Mouse (Mus musculus): ENCODE results near the gene Armc8.

DNA sequence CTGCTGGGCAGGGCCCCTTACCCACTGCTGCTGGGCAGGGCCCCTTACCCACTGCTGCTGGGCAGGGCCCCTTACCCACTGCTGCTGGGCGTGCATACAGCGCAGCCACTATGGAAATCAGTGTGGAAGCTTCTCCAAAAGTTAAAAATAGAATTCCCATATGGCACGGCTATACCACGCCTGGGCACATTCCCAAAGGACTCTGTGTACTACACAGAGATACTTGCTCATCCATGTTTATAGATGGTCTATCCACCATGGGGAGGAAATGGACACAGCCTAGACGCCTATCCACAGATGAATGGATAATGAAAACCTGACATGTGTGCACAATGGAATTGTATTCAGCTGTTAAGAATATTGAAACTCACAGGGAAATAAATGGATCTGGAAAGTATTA, 127.8 kb downstream of the Armc8 start:
- TF ChIP-seq POLR2A (IDR thresholded peaks at IDR 0.05; ENCODE audit: control insufficient read depth, extremely low read depth, insufficient read depth, low read length, poor library complexity) (no peak), CTCF (IDR thresholded peaks at IDR 0.05; ENCODE audit: borderline replicate concordance, control insufficient read depth, extremely low read depth, insufficient read depth, low read length, poor library complexity) (no peak)
